Mouse (Mus musculus): ENCODE results near the gene Arhgdig.

Gene Arhgdig

DNA sequence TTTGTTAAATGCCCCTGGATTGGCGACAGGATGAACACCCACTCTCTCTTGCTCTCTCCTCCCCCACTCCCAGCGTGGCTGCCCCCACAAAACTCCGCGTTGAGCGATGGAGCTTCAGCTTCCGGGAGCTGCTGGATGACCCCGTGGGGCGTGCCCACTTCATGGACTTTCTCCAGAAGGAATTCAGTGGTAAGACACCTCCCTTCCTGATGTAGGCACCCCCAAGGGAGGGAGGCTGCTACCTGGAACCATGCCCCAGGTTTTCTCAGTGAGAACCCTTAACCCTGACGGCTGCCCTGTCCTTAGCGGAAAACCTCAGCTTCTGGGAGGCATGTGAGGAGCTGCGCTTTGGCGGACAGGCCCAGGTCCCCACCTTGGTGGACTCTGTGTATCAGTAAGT is at the start of gene Arhgdig:
Gene Arhgdig (minus strand): TSS at position 101 of the 400 bp plus-strand sequence.
- DNase-seq: no peak

DNA sequence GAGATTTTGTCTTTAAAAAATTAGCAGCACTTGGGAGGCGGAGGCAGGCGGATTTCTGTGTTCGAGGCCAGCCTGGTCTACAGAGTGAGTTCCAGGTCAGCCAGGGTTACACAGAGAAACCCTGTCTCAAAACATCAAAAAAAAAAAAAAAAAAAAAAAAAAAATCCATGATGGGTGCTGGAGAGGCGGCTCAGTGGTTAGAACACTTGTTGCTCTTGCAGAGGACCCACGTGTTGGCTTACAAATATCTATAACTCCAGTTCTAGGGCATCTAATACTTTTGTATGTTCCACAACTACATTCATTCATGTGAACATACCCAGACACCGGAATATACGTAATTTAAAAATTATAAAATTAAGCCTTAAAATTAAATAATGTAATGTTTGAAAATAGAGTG is 47.7 kb upstream of the Arhgdig start:
- no peak for DNase-seq

DNA sequence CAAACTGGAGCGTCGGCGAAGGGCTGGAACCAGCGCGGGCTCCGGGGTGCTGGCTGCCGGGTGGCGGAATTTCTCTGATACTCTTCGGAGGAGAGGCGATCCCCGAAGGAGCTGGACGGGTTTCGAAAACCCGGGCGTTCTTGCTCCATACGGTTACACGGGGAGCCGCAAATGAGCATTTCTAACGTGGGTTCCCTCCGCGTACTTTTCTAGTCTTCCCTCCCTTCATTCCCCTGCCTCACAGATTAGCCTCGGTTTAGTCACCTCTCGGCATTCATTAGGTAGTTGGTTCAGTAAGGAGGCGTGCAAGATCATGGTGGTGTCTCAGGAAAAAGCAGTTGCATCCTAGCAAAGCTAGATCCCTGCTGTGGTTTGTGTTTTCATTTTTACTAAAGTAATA is 45.8 kb upstream of the Arhgdig start:
- no peak for DNase-seq

DNA sequence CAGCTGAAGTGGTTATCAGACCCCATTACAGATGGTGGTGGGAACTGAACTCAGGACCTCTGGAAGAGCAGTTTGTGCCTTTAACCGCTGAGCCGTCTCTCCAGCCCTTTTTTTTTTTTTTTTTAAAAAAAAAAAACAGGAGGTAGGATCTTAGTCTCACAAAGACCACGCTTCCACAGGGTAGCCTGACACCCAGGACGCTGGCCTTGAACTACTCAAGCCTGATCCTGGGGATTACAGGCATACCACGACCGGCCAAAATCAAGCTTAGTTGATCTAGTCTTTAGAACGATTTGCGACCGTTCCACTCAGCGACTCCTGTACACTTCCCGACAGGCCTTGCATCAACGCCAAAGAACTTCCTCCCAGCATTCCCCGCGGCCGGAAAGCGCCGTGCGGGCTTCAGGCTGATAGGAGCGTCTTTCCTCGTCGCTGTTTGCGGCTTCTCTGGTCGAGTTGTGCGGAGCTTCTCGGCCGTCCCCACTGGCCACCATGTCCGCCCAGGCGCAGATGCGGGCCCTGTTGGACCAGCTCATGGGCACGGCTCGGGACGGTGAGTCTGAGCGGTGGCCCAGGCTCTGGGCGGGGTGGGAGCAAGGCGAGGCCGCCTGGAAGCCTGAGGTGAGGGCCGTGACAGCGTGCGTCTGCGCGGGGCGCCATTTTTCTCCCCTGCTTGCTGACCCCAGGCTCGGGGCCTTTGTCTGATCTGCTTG is 45.1 kb upstream of the Arhgdig start, which contains the start of gene Luc7l:
Gene Luc7l (plus strand): TSS at position 358 of the 713 bp plus-strand sequence.
- peak; percentile 97 for DNase-seq

DNA sequence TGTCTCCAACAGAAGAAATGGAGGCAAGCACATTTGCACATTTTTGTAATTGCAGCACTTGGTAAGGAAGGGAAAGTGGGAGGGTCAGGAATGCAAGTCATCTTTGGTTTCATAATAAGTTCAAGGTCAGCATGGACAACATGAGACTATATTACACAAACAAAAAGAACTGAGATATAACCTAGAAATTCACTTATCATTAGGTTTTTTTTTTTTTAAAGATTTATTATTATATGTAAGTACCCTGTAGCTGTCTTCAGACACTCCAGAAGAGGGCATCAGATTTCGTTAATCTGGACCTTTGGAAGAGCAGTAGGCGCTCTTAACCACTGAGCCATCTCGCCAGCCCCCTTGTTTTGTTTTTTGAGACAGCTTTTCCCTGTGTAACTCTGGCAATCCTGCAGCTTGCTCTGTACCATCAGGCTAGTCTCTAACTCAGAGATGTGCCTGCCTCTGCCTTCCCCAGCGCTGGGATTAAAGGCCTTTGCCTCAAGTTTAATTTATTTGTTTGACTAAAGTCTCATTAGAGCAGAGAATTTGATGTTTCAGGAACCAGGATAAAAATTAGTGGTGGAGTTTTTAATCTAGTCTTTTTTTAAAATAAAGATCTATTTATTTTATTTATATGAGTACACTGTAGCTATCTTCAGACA is 44.4 kb upstream of the Arhgdig start:
- DNase-seq: no peak

DNA sequence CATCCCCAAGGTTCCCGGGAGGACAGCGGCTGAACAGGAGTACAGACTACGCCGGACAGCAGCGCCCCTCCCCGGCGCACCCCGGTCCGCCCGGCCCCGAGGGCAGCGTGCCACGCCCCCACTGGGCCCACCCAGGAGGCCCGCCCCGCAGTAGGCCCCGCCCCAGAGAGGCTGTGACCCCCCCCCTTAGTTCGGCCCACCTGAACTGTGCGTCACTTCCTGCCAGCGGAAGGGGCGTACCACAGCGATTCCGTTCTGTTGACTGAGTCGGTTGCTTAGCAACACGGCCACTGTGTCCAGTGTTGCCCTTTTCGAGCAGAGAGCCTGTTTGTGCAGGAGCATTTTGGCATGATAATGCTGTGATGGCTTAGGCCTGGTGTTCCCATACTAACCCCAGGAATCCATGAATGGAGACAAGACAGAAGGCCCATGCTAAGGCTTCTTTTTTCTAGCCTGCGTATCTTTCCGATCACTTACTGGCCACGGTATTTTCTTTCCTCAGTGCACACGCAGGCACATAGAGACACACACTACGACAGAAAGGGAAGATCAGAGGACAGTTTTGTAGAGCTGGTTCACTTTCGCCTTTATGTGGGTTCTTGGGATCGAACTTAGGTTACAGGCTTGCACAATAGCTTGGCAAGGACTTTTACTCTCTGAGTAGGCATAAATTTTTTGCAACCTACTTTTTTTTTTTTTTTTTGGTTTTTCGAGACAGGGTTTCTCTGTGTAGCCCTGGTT is 36.7 kb upstream of the Arhgdig start, which contains the start of gene Fam234a:
Gene Fam234a (minus strand): TSS at position 142 of the 741 bp plus-strand sequence.
- DNase-seq: peak; percentile 97

DNA sequence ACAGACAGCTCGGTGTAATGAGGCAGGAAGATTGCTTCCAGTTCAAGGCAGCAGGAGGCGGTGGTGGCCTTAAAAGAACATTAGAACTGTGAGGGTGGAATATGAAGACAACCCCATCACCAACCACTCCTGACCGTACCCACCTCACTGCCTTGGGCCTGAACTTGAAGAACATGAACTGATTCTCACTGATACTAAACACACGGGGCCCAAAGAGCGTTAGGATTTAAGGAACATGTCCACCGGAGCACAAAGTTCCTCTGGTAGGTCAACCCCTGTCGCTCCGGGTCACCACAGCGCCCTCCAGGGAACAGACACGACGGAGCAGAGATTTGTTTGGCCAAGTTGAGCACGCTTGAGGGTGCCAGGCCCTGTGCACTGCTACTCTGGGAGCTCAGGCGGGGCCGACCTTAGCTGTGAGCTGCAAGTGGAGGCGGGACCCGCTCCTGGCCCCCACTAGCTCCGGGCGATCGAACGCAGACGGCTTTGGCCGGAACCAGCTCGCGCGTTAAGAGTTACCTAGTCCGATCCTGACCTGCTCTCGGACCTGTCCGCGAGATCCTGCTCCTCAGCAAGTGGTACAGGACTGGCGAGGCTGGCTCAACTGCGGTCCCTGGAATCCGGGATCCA is 36.0 kb upstream of the Arhgdig start:
- peak; percentile 87 for DNase-seq

DNA sequence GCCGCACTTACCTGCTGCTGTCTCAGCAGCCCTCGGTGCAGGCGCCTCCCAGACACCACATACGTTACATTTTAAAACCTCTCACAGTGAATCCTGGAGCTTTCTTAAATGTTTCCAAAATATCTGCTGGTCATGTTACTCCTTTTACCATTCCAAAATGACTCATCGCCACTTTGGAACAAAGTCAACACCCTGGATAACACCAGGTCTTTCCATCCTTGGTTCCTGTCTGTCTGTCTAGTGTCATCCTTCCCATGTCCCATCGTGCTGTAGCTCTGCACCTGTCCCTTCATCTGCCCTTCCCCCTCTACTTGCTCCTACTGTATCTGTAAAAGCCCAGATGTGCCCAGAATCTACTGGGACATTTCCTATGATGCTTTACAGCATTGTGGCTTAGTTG is 33.4 kb upstream of the Arhgdig start:
- DNase-seq: no peak

DNA sequence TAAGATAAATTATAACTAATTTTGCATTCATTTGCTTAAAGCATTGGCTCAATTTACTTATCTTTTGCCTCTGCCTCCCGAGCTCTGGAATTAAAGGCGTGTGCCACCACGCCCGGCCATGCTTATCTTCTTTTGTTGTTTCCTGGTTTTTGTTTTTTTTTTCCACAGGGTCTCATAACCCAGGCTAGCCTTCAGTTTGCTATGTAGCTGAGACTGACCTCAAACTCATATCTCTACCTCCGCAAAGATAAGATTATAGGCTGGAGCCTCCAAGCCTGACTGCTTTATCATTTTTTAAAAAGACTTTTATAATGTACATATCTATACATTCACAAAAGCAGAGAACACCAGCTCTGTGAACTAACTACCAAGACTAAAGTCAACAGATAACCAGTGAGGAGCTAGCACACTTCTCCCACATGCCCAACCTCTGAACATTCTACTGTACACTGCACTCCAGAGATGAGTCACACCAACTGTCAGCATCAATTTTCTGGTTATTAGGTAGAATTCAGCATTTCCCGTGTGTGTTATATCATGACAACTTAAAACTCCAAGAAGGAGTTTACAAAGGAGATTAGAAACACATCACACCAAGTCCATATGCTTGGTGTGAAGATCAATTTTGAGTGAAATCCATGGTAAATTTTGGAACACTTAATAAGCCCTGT is 32.7 kb upstream of the Arhgdig start:
- no peak for DNase-seq

DNA sequence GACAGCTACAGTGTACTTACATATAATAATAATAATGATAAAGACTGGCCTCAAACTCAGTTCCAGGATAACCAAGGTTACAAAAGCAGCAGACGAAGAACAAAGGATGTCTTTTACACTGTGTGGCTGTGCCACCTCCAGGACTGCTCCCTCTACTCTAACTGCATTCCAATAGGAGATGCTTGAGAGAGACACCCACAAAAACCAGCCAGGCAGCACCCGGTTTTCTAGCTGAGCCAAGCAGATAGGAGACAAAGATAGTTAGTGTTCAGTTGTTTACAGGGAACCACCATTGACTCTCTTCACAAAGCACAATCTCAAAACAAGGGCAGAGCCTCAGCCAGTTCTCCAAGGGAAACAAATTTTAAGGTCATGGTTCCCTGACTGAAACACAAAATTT is 32.0 kb upstream of the Arhgdig start:
- DNase-seq: no peak

DNA sequence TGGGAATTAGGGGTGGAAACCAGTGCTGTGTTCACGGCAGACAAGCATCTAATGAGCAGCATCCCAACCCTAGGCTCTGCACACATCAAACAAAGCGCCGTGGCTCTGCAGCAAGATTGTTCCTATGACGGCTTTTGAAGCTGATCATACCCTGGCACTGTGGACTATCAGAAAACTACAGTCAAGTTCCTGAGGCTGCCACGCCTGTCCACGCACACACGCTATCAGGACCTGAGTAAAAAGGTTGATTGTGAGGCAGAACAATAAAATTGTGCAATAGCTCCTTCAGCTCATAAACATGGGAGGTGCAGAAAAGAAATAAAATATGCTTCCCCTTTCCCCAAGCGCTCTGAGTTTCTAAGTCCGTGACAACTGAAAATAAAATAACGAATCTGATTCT is 30.1 kb upstream of the Arhgdig start:
- DNase-seq: no peak

DNA sequence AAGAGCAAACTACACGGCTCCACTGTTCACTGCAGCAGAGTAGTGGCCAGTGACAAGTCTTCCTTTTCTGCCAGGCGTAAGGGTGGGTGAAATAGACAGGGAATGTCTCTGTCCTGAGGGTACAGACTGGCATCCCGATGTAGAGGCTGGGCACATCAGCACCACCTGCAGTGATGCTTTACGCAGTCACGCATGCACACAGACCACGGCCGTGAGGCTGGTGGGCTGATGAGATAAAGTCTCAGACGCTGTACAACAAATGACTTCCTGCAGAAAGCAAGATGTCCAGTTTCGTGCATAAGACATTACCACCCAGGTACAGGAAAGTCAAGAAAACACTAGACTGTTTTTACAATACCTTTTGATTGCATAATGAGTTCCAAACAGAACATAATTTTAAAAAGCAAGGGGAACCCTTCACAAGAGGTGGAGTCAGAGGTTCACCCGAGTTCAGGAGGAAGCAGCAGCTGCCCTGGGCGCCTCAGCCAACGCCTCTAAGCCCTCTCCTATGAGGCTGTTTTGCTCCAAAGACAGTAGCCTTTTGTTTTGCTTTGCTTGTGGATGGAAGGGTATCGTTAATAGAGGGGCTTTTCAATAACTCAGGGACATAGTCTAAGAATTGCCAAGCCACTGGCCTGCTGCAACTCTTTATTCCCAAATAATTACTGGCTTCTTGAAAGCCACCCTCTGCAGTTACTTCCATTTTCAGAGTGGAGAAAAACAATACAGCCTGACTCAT is 27.7 kb upstream of the Arhgdig start:
- DNase-seq: no peak

DNA sequence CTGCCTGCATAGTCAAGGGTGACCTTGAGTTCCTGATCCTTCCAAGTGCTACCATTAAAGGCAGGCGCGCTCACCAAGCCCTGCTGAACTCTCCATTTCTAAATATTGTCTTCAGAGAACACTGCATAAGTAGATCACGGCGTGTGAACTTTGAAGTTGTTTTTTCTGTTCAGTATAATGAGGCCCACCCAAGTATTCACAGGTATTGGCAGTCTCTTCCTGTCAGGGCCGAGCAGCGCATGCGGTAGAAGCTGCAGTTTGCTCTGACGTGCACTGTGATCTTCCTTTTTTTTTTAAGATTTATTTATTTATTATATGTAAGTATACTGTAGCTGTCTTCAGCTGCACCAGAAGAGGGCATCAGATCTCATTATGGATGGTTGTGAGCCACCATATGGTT is 26.8 kb upstream of the Arhgdig start:
- no peak for DNase-seq

DNA sequence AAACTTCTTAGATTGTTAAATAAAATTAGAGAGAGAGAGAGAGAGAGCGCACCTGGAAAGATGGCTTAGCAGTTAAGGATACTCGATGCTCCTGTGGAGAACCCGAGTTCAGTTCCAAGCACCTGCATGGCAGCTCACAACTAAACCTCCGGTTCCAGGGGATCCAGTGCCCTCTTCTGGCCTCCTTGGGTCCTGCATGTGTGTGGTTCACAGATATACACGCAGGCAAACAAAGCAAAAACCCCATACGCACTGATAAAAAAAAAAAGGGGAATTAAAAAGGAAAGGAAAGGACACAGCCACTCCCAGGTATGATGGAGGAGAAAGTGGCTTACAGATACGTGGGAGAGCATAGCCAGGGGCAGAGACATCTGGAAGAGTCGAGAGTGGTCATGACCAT is 25.3 kb upstream of the Arhgdig start:
- no peak for DNase-seq

DNA sequence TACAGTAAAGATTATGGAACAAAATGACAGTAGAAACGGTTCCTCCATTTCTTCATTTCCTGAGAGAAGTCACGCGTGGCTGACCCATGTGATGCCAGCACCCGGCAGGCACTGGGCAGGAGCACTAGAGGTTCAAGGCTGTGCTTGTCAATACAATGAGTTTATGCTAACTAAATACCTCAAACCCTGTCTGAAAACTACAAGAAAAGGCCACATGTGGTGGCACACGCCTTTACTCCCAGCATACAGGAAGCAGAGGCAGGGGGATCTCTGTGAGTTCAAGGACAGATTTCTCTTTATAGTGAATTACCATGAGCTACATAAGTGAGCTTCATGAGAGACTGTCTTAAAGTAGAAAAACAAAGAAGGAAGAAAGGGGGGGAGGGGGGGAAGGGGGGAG is 23.6 kb upstream of the Arhgdig start:
- DNase-seq: no peak

DNA sequence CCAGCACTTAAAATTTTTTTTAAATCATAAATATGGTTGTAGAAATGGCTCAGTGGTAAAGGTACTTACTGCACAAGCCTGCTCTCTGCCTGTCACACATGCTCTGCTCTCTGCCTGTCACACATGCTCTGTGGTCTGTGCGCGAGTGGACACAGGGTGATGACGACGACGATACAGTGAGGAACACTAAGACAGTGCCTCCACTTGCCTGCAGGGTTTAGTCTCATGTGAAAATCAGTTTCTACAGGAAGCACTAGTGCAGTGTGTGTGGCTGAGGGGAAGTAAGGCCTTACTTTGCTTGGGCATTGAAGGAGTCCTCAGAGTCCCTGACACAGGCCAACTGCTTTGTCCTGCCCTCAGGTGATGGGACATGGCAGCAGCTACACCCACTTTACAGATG is 22.2 kb upstream of the Arhgdig start:
- DNase-seq: no peak

DNA sequence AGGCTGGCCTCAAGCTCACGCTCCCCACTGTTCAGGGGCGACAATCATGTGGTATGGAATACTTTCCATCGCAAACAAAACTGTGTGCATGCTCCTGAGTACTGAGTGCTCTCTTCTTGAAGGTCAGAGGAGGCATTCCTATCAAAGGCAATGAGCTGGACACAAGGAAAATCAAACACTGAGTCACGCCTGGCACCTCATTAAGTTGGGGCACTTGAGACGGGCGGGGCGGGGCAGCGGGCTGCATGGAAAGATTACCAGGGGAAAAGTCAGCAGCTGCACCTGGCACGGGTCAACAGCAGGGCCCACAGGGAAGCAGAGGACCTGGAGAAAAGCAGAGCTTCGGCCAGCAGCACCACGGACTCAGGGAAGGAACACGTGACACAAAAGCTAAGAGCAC is 17.6 kb upstream of the Arhgdig start:
- DNase-seq: peak; percentile 74

DNA sequence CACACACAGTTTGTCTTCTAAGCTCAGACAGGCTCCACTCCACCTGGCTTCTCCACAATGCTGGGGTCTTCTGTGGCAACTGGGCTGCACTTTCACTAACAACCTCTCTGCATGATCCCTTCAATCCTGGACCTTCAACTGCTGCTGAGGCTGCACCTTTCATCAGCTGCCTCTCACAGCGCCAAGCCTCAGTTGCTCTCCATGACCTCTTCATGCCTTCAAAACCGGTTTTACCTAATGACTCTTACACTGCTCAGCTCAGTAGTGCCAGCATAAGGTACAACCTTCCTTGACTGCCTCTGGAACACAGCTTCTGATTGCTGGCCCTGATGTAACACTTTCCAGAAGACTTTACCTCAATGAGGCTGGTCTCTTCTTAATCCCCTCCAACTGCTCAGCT is 13.9 kb upstream of the Arhgdig start:
- DNase-seq: peak; percentile 34

DNA sequence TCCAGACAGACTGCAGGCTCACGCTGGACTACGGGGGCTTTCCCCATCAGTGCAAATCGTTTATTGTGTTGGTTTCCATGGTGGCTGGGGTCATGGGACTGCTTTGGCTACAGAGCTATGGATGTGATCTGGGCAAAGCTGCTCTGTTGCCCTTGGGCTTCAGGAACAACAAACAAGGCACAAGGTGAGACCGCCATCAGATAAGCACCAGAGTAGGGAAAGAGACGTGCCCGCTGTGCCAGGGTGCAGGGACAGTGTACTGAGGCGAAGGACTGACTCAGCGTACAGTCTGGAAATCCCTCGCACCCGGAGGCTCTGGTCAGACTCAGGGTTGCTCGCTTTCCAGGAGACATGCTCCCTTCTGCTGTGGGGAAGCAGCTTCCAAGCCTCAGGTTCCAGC is 5.1 kb upstream of the Arhgdig start:
- DNase-seq: no peak

DNA sequence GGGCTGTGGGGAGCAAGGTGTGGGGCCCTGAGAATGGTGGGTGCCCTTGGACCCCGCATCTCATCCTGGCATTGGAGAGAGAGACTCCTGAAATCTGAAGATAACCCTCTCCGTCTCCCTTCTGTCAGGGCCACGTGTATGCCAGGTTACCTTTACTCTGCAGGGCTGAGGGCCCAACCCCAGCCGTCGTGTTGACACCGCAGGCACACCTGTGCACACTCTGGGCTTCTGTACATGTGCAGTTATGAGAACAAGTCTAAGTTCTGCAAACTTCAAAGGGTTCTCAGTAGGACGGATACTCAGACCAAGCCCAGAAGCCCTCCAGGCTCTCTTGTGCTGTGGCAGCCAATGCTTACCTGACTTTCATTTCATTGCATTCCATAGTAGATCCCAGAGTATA is 4.7 kb upstream of the Arhgdig start:
- DNase-seq: no peak

DNA sequence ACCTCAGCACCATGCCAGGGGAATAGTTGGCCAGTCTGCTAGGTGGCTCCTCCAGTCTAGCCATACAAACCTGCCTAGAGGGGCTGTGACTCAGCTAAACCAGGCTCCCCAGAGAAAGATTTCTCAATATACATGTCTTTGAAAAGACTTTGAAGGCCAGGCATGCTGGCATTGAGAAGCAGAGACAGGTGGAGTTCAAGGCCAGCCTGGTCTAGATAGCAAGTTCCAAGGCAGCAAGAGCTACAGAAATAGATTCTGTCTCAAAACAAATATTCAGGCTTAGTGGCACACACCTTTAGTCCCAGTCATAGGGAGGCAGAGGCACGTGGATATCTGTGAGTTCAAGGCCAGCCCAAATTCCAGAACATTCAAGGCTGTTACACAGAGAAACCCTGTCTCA is 1.2 kb downstream of the Arhgdig start:
- DNase-seq: no peak

DNA sequence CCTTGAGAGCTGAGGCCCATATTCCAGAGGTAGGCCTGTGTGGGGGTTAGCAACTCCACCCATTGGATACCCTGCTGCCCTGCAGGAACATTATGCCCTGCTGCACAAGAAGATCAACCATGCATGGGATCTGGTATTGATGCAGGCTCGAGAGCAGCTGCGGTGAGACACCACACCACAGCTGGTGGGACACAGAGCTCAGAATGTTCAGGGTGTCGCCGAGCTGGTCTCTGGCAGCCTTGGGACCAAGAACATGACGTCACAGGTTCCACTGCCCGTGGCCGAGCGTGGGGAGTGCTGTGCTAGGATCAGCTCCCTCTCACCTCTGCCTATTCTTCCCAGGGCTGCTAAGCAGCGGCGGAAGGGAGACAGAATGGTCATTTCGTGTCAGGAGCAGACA is 2.8 kb downstream of the Arhgdig start:
- DNase-seq: no peak
